Mouse (Mus musculus) erythroid progenitor cell, adult 5-6 weeks (primary cell): Measurements from ENCODE around the gene Olfr1355. TPM values are rescaled to one million over a fixed set of nuclear protein-coding genes. Genes with fewer than 3 reads are reported as not detected.
"Not testable (repeated sequence)": the region's sequence is repeated elsewhere in the genome, so short reads cannot be mapped to it uniquely, and the experiment has no call there.

ENCODE experiments used
- ATAC-seq: replicated peaks from 2 replicates; pipeline ENCODE4 v1.8.0; 2016; ENCODE audit warnings: moderate number of reproducible peaks, mild to moderate bottlenecking, moderate TSS enrichment, inconsistent platforms; ENCODE audit not compliant: poor library complexity, low FRiP score, severe bottlenecking
- total RNA-seq, 2 experiments: library from RNA; stranded (forward) in 1 of 2; stranded (reverse) in 1 of 2; fragments of 150-400 nt in 1 of 2; fragments of 186-747, 209-891 nt in 1 of 2; gene quantifications; 2 replicates each; pipeline versions ENCODE4 v1.2.3 to v1.2.4; 2015 to 2017; ENCODE audit warnings: low replicate concordance in 2 of 2

Olfr1355 gene
- total RNA-seq (2015; ENCODE audit: low replicate concordance) (not detected in 2 replicates), total RNA-seq (2017; ENCODE audit: low replicate concordance) (not detected in 2 replicates)

DNA sequence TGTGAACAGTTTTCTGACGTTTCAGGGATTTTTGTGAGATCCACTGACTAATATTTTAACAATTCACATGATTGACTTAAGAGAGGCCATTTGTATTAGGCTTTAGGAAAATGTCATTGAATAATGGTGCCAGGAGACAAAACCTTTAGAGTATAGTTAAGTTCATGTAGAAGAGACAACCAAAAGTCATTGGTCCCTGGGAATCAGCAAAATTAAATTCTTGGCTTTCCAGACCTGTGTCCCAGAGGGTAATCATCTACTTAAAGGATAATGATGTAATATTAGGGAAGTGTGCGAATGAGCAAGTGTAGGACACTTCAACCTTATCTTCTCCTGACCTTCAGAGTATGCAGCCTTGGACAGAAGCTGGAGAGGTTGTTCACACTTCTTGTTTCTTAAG, at the start of gene Olfr1355:
Gene Olfr1355, plus strand, starts transcription at position 301 of the 400 bp plus-strand sequence.
- ATAC-seq, result no peak

DNA sequence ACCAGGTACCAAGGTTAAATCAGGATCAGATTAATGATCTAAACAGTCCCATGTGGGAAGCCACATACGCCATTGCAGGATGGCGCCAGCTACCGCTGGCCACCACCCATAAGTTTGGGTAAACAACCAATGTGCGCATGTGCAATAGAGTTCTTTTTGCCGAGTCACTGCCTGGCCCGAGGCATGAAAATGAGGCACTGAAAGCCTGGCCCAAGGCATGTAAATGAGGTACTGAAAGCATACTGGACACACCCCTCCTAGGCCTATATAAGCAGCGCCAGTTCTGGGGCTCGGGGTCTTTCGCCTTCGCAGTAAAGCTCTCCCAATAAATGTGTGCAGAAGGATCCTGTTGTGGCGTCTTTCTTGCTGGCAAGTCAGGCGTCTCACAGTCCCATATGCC, 34.9 kb upstream of the Olfr1355 start:
- not testable (repeated sequence) for ATAC-seq

DNA sequence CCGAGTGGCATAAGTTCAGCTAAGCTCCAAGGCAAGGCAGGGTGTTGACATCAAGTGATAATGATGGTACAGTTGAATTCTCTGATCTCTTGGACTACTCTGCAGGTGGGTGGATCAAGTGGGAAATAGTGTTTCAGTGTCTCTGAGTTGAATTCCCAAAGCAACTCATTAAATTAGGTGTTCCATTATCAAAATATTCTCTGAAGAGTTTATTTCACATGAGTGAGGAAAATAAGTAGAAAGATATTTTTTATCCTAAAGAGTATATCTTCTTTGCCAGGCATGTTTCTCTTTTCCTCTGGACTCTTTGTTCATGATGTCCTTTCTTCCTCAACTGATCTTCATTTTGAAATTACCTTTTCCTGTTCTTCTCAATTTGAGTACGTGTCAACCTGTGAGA, 23.3 kb upstream of the Olfr1355 start, which contains the start of gene Olfr1356:
Gene Olfr1356, minus strand, starts transcription at position 101 of the 400 bp plus-strand sequence.
- no peak for ATAC-seq

DNA sequence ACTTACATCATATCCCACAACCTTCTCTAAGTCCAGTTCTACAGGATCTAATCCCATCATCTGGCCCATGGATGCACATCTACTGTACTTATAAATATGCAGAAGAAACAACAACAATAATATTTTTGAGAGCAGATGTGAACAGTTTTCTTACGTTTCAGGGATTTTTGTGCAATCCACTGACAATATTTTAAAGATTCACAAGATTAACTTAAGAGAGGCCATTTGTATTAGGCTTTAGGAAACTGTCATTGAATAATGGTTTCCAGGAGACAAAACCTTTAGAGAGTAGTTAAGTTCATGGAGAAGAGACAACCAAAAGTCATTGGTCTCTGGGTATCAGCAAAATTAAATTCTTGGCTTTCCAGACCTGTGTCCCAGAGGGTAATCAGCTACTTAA, 37.5 kb downstream of the Olfr1355 start, which contains the start of gene Olfr1354:
Gene Olfr1354, plus strand, starts transcription at position 301 of the 400 bp plus-strand sequence.
- not testable (repeated sequence) for ATAC-seq

Other genes starting within 250 kb of the Olfr1355 start
- gene Casp14, start 157.2 kb upstream of the Olfr1355 start, total RNA-seq (2015; ENCODE audit: low replicate concordance), result not detected in 2 replicates
- not detected in 2 replicates for gene Casp14, start 157.2 kb upstream of the Olfr1355 start, total RNA-seq (2017; ENCODE audit: low replicate concordance)
- gene Ccdc105, start 122.5 kb upstream of the Olfr1355 start, total RNA-seq (2015; ENCODE audit: low replicate concordance), result not detected in 2 replicates
- gene Ccdc105, start 122.5 kb upstream of the Olfr1355 start, total RNA-seq (2017; ENCODE audit: low replicate concordance), result not detected in 2 replicates
- gene Slc1a6, start 95.0 kb upstream of the Olfr1355 start, total RNA-seq (2015; ENCODE audit: low replicate concordance), result not detected in 2 replicates
- gene Slc1a6, start 95.0 kb upstream of the Olfr1355 start, total RNA-seq (2017; ENCODE audit: low replicate concordance), result not detected in 2 replicates
- gene Olfr1356, start 23.4 kb upstream of the Olfr1355 start, total RNA-seq (2015; ENCODE audit: low replicate concordance), result not detected in 2 replicates
- gene Olfr1356, start 23.4 kb upstream of the Olfr1355 start, total RNA-seq (2017; ENCODE audit: low replicate concordance), result not detected in 2 replicates
- gene Olfr1354, start 37.6 kb downstream of the Olfr1355 start, total RNA-seq (2015; ENCODE audit: low replicate concordance), result not detected in 2 replicates
- not detected in 2 replicates for gene Olfr1354, start 37.6 kb downstream of the Olfr1355 start, total RNA-seq (2017; ENCODE audit: low replicate concordance)
- not detected in 2 replicates for gene Olfr8, start 75.1 kb downstream of the Olfr1355 start, total RNA-seq (2015; ENCODE audit: low replicate concordance)
- gene Olfr8, start 75.1 kb downstream of the Olfr1355 start, total RNA-seq (2017; ENCODE audit: low replicate concordance), result not detected in 2 replicates
- gene Olfr1353, start 87.8 kb downstream of the Olfr1355 start, total RNA-seq (2015; ENCODE audit: low replicate concordance), result not detected in 2 replicates
- not detected in 2 replicates for gene Olfr1353, start 87.8 kb downstream of the Olfr1355 start, total RNA-seq (2017; ENCODE audit: low replicate concordance)
- not detected in 2 replicates for gene Olfr1352, start 105.5 kb downstream of the Olfr1355 start, total RNA-seq (2015; ENCODE audit: low replicate concordance)
- gene Olfr1352, start 105.5 kb downstream of the Olfr1355 start, total RNA-seq (2017; ENCODE audit: low replicate concordance), result not detected in 2 replicates
- gene Olfr1351, start 136.9 kb downstream of the Olfr1355 start, total RNA-seq (2015; ENCODE audit: low replicate concordance), result not detected in 2 replicates
- not detected in 2 replicates for gene Olfr1351, start 136.9 kb downstream of the Olfr1355 start, total RNA-seq (2017; ENCODE audit: low replicate concordance)
- gene Olfr57, start 153.2 kb downstream of the Olfr1355 start, total RNA-seq (2015; ENCODE audit: low replicate concordance), result not detected in 2 replicates
- gene Olfr57, start 153.2 kb downstream of the Olfr1355 start, total RNA-seq (2017; ENCODE audit: low replicate concordance), result not detected in 2 replicates
- gene 2610008E11Rik, start 222.1 kb downstream of the Olfr1355 start, total RNA-seq (2015; ENCODE audit: low replicate concordance), result 6.5 and 8.8 TPM in 2 replicates
- gene 2610008E11Rik, start 222.1 kb downstream of the Olfr1355 start, total RNA-seq (2017; ENCODE audit: low replicate concordance), result 3.0 and 6.3 TPM in 2 replicates